Mouse (Mus musculus) liver, embryonic 11.5 days (tissue): ENCODE measurements around the gene Ap3s2. TPM values are rescaled to one million over a fixed set of nuclear protein-coding genes. Genes with fewer than 3 reads are reported as not detected.

Source experiments
- ATAC-seq: fragments of 200-750 bp; cut with Nextera tagmentation; replicated peaks from 2 replicates; pipeline ENCODE4 v1.8.0; 2017; ENCODE audit warnings: moderate number of reproducible peaks, mild to moderate bottlenecking, moderate TSS enrichment, moderate library complexity; ENCODE audit not compliant: low FRiP score
- DNase-seq: peaks from one replicate; pipeline ENCODE4 v3.0.0-alpha.2; 2017; ENCODE audit warnings: low spot score
- H3K27ac ChIP-seq: fragments of 300-500 bp; sonication (generic); 2 replicates; pipeline ENCODE4 v1.5.1; 2014; ENCODE audit warnings: mild to moderate bottlenecking, low read depth, low read length, control low read depth
- H3K27me3 ChIP-seq: fragments of 300-500 bp; sonication (generic); replicated peaks from 2 replicates; pipeline ENCODE4 v1.6.1; 2014; ENCODE audit warnings: low read length, mixed read lengths; ENCODE audit not compliant: control insufficient read depth, insufficient read depth
- H3K36me3 ChIP-seq: fragments of 300-500 bp; sonication (generic); 2 replicates; pipeline ENCODE4 v1.6.1; 2014; ENCODE audit warnings: mild to moderate bottlenecking, low read length, moderate library complexity, mixed read lengths; ENCODE audit not compliant: control insufficient read depth, insufficient read depth
- H3K4me1 ChIP-seq: fragments of 300-500 bp; sonication (generic); replicated peaks from 2 replicates; pipeline ENCODE4 v1.6.1; 2014; ENCODE audit warnings: low read length, mixed read lengths; ENCODE audit not compliant: control insufficient read depth, insufficient read depth
- H3K4me2 ChIP-seq: fragments of 300-500 bp; sonication (generic); 2 replicates; pipeline ENCODE4 v1.6.1; 2014; ENCODE audit warnings: mild to moderate bottlenecking, control low read depth, moderate library complexity
- H3K4me3 ChIP-seq: fragments of 300-500 bp; sonication (generic); 2 replicates; pipeline ENCODE4 v1.5.1; 2014; ENCODE audit warnings: low read depth, low read length, control low read depth
- H3K9ac ChIP-seq: fragments of 300-500 bp; sonication (generic); 2 replicates; pipeline ENCODE4 v1.6.1; 2014; ENCODE audit warnings: low read depth, low read length, control low read depth
- H3K9me3 ChIP-seq: fragments of 300-500 bp; sonication (generic); 2 replicates; pipeline ENCODE4 v1.6.1; 2016; ENCODE audit warnings: low read length, inconsistent platforms, mixed read lengths; ENCODE audit not compliant: control insufficient read depth
- WGBS: fragments of 180-500 bp; shearing (Covaris S2); extraction: QIAGEN DNeasy Blood & Tissue Kit; methylation state at CpG from one replicate; pipeline ENCODE4 v1.1.7; 2014; 5-methylcytosine and 5-hydroxymethylcytosine counted together
- polyA plus RNA-seq: library from polyadenylated mRNA; unstranded; fragments of >200 nt; fragmentation: Nextera tagmentation; extraction: Ambion mirVana; gene quantifications from 2 replicates; pipeline ENCODE4 v1.2.1, GENCODE M21; 2014

Gene Ap3s2
- polyA plus RNA-seq, 1 experiment from 2014 or later, result 28.7 TPM

- 85% methylated on average over 6 of the region's 6 CpGs for WGBS
- Histone ChIP-seq H3K27ac (no peak overlapping the region), H3K36me3 (peaks cover 4% of the 10 kb centered on the region; the same call in 1 of the 2 replicates), H3K4me1 (peaks cover 3% of the 10 kb centered on the region; the same call in 1 of the 2 replicates), H3K9me3 (no peaks in the 10 kb centered on the region), H3K4me2 (no peak overlapping the region), H3K4me3 (no peak overlapping the region), H3K9ac (no peak overlapping the region), H3K27me3 (no peaks in the 10 kb centered on the region)
- peak; percentile 53; the same call in 1 of the 2 replicates for ATAC-seq
- no peak for DNase-seq
These were observed 19.7 kb downstream of the Ap3s2 start for GRCm38 (mm10) chr7:79900753-79901152.

GRCm38 (mm10) chr7:79895225-79895624 is 25.2 kb downstream of the Ap3s2 start:
- ATAC-seq (no peak), DNase-seq (no peak)
- WGBS, result 86% methylated on average over 3 of the region's 3 CpGs
- Histone ChIP-seq H3K4me2 (no peak overlapping the region), H3K4me1 (no peaks in the 10 kb centered on the region), H3K9ac (no peak overlapping the region), H3K27ac (no peak overlapping the region), H3K27me3 (no peaks in the 10 kb centered on the region), H3K36me3 (peaks cover 2% of the 10 kb centered on the region; the same call in 1 of the 2 replicates), H3K4me3 (no peak overlapping the region), H3K9me3 (no peaks in the 10 kb centered on the region)

- Histone ChIP-seq H3K4me1 (no peaks in the 10 kb centered on the region), H3K27me3 (no peaks in the 10 kb centered on the region), H3K9ac (no peak overlapping the region), H3K27ac (no peak overlapping the region), H3K9me3 (no peaks in the 10 kb centered on the region), H3K4me2 (no peak overlapping the region), H3K4me3 (no peak overlapping the region), H3K36me3 (peaks cover 2% of the 10 kb centered on the region; the same call in 1 of the 2 replicates)
- DNase-seq (no peak), ATAC-seq (no peak)
- 100% methylated on average over 1 of the region's 1 CpGs for WGBS
These were observed 25.7 kb downstream of the Ap3s2 start for GRCm38 (mm10) chr7:79894790-79895189.

GRCm38 (mm10) chr7:79892576-79893428 is 27.6 kb downstream of the Ap3s2 start:
- Histone ChIP-seq H3K27ac (no peak overlapping the region), H3K4me3 (no peak overlapping the region), H3K9ac (no peak overlapping the region), H3K9me3 (no peaks in the 10 kb centered on the region), H3K4me1 (no peaks in the 10 kb centered on the region), H3K4me2 (no peak overlapping the region), H3K27me3 (no peaks in the 10 kb centered on the region), H3K36me3 (0 out of 2 replicates have a peak, but pooled peaks cover 4% of the 10 kb centered on the region)
- ATAC-seq (no peak), DNase-seq (no peak)
- WGBS, result 81% methylated on average over 6 of the region's 6 CpGs

- H3K9me3 ChIP-seq, result no peaks in the 10 kb centered on the region
- DNase-seq (no peak), ATAC-seq (no peak)
- no peak overlapping the region for H3K27ac ChIP-seq
- no peaks in the 10 kb centered on the region for H3K4me1 ChIP-seq
- no peaks in the 10 kb centered on the region for H3K27me3 ChIP-seq
- no peak overlapping the region for H3K4me3 ChIP-seq
- no peak overlapping the region for H3K4me2 ChIP-seq
- H3K9ac ChIP-seq, result no peak overlapping the region
- WGBS, result 88% methylated on average over 15 of the region's 15 CpGs
- 0 out of 2 replicates have a peak, but pooled peaks cover 3% of the 10 kb centered on the region for H3K36me3 ChIP-seq
These were observed 29.8 kb downstream of the Ap3s2 start for GRCm38 (mm10) chr7:79890436-79891221.

GRCm38 (mm10) chr7:79888603-79889002 is 31.8 kb downstream of the Ap3s2 start:
- no peaks in the 10 kb centered on the region for H3K9me3 ChIP-seq
- no peak overlapping the region for H3K9ac ChIP-seq
- H3K4me2 ChIP-seq, result no peak overlapping the region
- H3K36me3 ChIP-seq, result 0 out of 2 replicates have a peak, but pooled peaks cover 3% of the 10 kb centered on the region
- 86% methylated on average over 9 of the region's 9 CpGs for WGBS
- DNase-seq, result no peak
- no peak overlapping the region for H3K27ac ChIP-seq
- ATAC-seq, result no peak
- H3K27me3 ChIP-seq, result no peaks in the 10 kb centered on the region
- no peak overlapping the region for H3K4me3 ChIP-seq
- H3K4me1 ChIP-seq, result no peaks in the 10 kb centered on the region

GRCm38 (mm10) chr7:79883613-79884334 is 36.7 kb downstream of the Ap3s2 start:
- 91% methylated on average over 7 of the region's 7 CpGs for WGBS
- no peak overlapping the region for H3K27ac ChIP-seq
- no peaks in the 10 kb centered on the region for H3K4me1 ChIP-seq
- peaks cover 6% of the 10 kb centered on the region; the same call in 1 of the 2 replicates for H3K36me3 ChIP-seq
- no peak for DNase-seq
- no peaks in the 10 kb centered on the region for H3K27me3 ChIP-seq
- H3K4me3 ChIP-seq, result no peak overlapping the region
- no peak overlapping the region for H3K9ac ChIP-seq
- no peak overlapping the region for H3K4me2 ChIP-seq
- no peaks in the 10 kb centered on the region for H3K9me3 ChIP-seq
- ATAC-seq, result no peak

GRCm38 (mm10) chr7:79881901-79882300 is 38.5 kb downstream of the Ap3s2 start:
- no peak overlapping the region for H3K27ac ChIP-seq
- ATAC-seq, result no peak
- H3K4me1 ChIP-seq, result no peaks in the 10 kb centered on the region
- H3K9me3 ChIP-seq, result no peaks in the 10 kb centered on the region
- H3K4me3 ChIP-seq, result no peak overlapping the region
- 90% methylated on average over 6 of the region's 6 CpGs for WGBS
- H3K9ac ChIP-seq, result no peak overlapping the region
- H3K36me3 ChIP-seq, result peaks cover 4% of the 10 kb centered on the region; the same call in 1 of the 2 replicates
- H3K27me3 ChIP-seq, result no peaks in the 10 kb centered on the region
- DNase-seq, result no peak
- no peak overlapping the region for H3K4me2 ChIP-seq
